Mouse (Mus musculus) intestine, embryonic 16.5 days (tissue): ENCODE results near the gene Spag4. TPM values are rescaled to one million over a fixed set of nuclear protein-coding genes. Genes with fewer than 3 reads are reported as not detected.
"Not testable (repeated sequence)": the region's sequence is repeated elsewhere in the genome, so short reads cannot be mapped to it uniquely, and the experiment has no call there.

Source experiments
- ATAC-seq: fragments of 200-750 bp; cut with Nextera tagmentation; 2 replicates; pipeline ENCODE4 v1.8.0; 2017; ENCODE audit warnings: moderate TSS enrichment, moderate library complexity
- H3K27ac ChIP-seq: fragments of 300-500 bp; sonication (generic); 2 replicates; pipeline ENCODE4 v1.5.1; 2014; ENCODE audit warnings: mild to moderate bottlenecking, low read length
- H3K27me3 ChIP-seq: fragments of 300-500 bp; sonication (generic); replicated peaks from 2 replicates; pipeline ENCODE4 v1.6.1; 2014; ENCODE audit warnings: low read length, control low read depth, mixed read lengths; ENCODE audit not compliant: control insufficient read depth, insufficient read depth
- H3K36me3 ChIP-seq: fragments of 300-500 bp; sonication (generic); 2 replicates; pipeline ENCODE4 v1.6.1; 2014; ENCODE audit warnings: low read length, control low read depth; ENCODE audit not compliant: control insufficient read depth, insufficient read depth
- H3K4me1 ChIP-seq: fragments of 300-500 bp; sonication (generic); 2 replicates; pipeline ENCODE4 v1.6.1; 2014; ENCODE audit warnings: low read length, control low read depth, mixed read lengths; ENCODE audit not compliant: control insufficient read depth, insufficient read depth
- H3K4me2 ChIP-seq: fragments of 300-500 bp; sonication (generic); 2 replicates; pipeline ENCODE4 v1.6.1; 2014; ENCODE audit warnings: low read depth, low read length, control low read depth
- H3K4me3 ChIP-seq: fragments of 300-500 bp; sonication (generic); 2 replicates; pipeline ENCODE4 v1.5.1; 2014; ENCODE audit warnings: mild to moderate bottlenecking, low read length
- H3K9ac ChIP-seq: fragments of 300-500 bp; sonication (generic); 2 replicates; pipeline ENCODE4 v1.6.1; 2014; ENCODE audit warnings: low read depth, low read length
- H3K9me3 ChIP-seq: fragments of 300-500 bp; sonication (generic); 2 replicates; pipeline ENCODE4 v1.6.1; 2016; ENCODE audit warnings: low read length, control low read depth; ENCODE audit not compliant: control insufficient read depth
- WGBS: fragments of 180-500 bp; shearing (Covaris S2); extraction: QIAGEN DNeasy Blood & Tissue Kit; methylation state at CpG from one replicate; pipeline ENCODE4 v1.1.7; 2014; 5-methylcytosine and 5-hydroxymethylcytosine counted together
- polyA plus RNA-seq: library from polyadenylated mRNA; unstranded; fragments of >200 nt; fragmentation: Nextera tagmentation; extraction: Ambion mirVana; gene quantifications from 2 replicates; pipeline ENCODE4 v1.2.1, GENCODE M21; 2015

Gene Spag4
- polyA plus RNA-seq, 1 experiment from 2014 or later = 2.4 TPM

- no peak overlapping the region for H3K27ac ChIP-seq
- H3K27me3 ChIP-seq = no peaks in the 10 kb centered on the region
- H3K4me2 ChIP-seq = no peak overlapping the region
- 85% methylated on average over 3 of the region's 3 CpGs for WGBS
- ATAC-seq = no peak
- no peak overlapping the region for H3K4me3 ChIP-seq
- H3K9me3 ChIP-seq = no peaks in the 10 kb centered on the region
- H3K9ac ChIP-seq = no peak overlapping the region
- 0 out of 2 replicates have a peak, but pooled peaks cover 3% of the 10 kb centered on the region for H3K4me1 ChIP-seq
- no peaks in the 10 kb centered on the region for H3K36me3 ChIP-seq
These were observed 19.6 kb downstream of the Spag4 start for GRCm38 (mm10) chr2:156084541-156084940.

GRCm38 (mm10) chr2:156087391-156088110, 22.6 kb downstream of the Spag4 start:
- no peaks in the 10 kb centered on the region for H3K27me3 ChIP-seq
- WGBS = 86% methylated on average over 7 of the region's 7 CpGs
- H3K4me2 ChIP-seq = no peak overlapping the region
- H3K9me3 ChIP-seq = no peaks in the 10 kb centered on the region
- no peak for ATAC-seq
- H3K27ac ChIP-seq = no peak overlapping the region
- H3K4me1 ChIP-seq = no peaks in the 10 kb centered on the region
- no peaks in the 10 kb centered on the region for H3K36me3 ChIP-seq
- H3K4me3 ChIP-seq = no peak overlapping the region
- H3K9ac ChIP-seq = no peak overlapping the region

GRCm38 (mm10) chr2:156089799-156090198, 24.8 kb downstream of the Spag4 start:
- Histone ChIP-seq H3K9ac (no peak overlapping the region), H3K36me3 (no peaks in the 10 kb centered on the region), H3K4me3 (no peak overlapping the region), H3K9me3 (no peaks in the 10 kb centered on the region), H3K4me1 (no peaks in the 10 kb centered on the region), H3K27me3 (no peaks in the 10 kb centered on the region), H3K27ac (no peak overlapping the region), H3K4me2 (no peak overlapping the region)
- 86% methylated on average over 1 of the region's 1 CpGs for WGBS
- ATAC-seq = no peak

- Histone ChIP-seq H3K4me1 (no peaks in the 10 kb centered on the region), H3K9me3 (no peaks in the 10 kb centered on the region), H3K9ac (no peak overlapping the region), H3K27me3 (no peaks in the 10 kb centered on the region), H3K36me3 (peaks cover 9% of the 10 kb centered on the region), H3K27ac (no peak overlapping the region), H3K4me3 (no peak overlapping the region), H3K4me2 (no peak overlapping the region)
- 72% methylated on average over 5 of the region's 5 CpGs for WGBS
- no peak for ATAC-seq
These were observed 27.0 kb downstream of the Spag4 start for GRCm38 (mm10) chr2:156091926-156092325.

GRCm38 (mm10) chr2:156110627-156111357, 45.8 kb downstream of the Spag4 start:
- peak overlapping the region; percentile 89 for H3K27ac ChIP-seq
- 0 out of 2 replicates have a peak, but pooled peaks cover 3% of the 10 kb centered on the region for H3K36me3 ChIP-seq
- peak overlapping the region; percentile 81 for H3K4me3 ChIP-seq
- no peaks in the 10 kb centered on the region for H3K27me3 ChIP-seq
- under 1% methylated on average over 16 of the region's 16 CpGs for WGBS
- ATAC-seq = peak; percentile 80
- H3K4me2 ChIP-seq = peak overlapping the region; percentile 49
- H3K9ac ChIP-seq = peak overlapping the region; percentile 98
- H3K4me1 ChIP-seq = peaks cover 3% of the 10 kb centered on the region; the same call in 1 of the 2 replicates
- H3K9me3 ChIP-seq = no peaks in the 10 kb centered on the region

- Histone ChIP-seq H3K4me2 (peak within 1 kb of the TSS; percentile 58), H3K4me1 (0 out of 2 replicates have a peak, but pooled peaks cover 3% of the 10 kb centered on the region), H3K36me3 (no peaks in the 10 kb centered on the region), H3K27me3 (no peaks in the 10 kb centered on the region), H3K9ac (peak within 1 kb of the TSS; percentile 98), H3K4me3 (peak within 1 kb of the TSS; percentile 81), H3K27ac (peak within 1 kb of the TSS; percentile 89), H3K9me3 (no peaks in the 10 kb centered on the region)
- ATAC-seq = peak; percentile 97
- under 1% methylated on average over 74 of the region's 74 CpGs for WGBS
These were observed 46.5 kb downstream of the Spag4 start, which contains the start of the genes Cpne1 and Rbm12 for GRCm38 (mm10) chr2:156111358-156112079. TSS of gene Cpne1 (minus strand) at chr2:156111965. TSS of gene Rbm12 (minus strand) at chr2:156111978.

- not testable (repeated sequence) for H3K4me1 ChIP-seq, H3K9me3 ChIP-seq, ATAC-seq, H3K36me3 ChIP-seq, H3K27me3 ChIP-seq
- Histone ChIP-seq H3K4me2 (peak overlapping the region; percentile 58), H3K27ac (peak overlapping the region; percentile 73), H3K9ac (peak overlapping the region; percentile 98), H3K4me3 (peak overlapping the region; percentile 81)
- WGBS = 19% methylated on average over 5 of the region's 5 CpGs
These were observed 47.1 kb downstream of the Spag4 start for GRCm38 (mm10) chr2:156112080-156112423.

- Histone ChIP-seq H3K4me3 (no peak overlapping the region), H3K9me3 (no peaks in the 10 kb centered on the region), H3K4me1 (no peaks in the 10 kb centered on the region), H3K27ac (no peak overlapping the region), H3K36me3 (peaks cover 5% of the 10 kb centered on the region; the same call in 1 of the 2 replicates), H3K9ac (no peak overlapping the region), H3K27me3 (no peaks in the 10 kb centered on the region), H3K4me2 (no peak overlapping the region)
- ATAC-seq = no peak
These were observed 54.6 kb downstream of the Spag4 start for GRCm38 (mm10) chr2:156119566-156119965.
